Mouse (Mus musculus) lung, adult 2 months (tissue): ENCODE results near the gene 2310030G06Rik. TPM values are rescaled to one million over a fixed set of nuclear protein-coding genes. Genes with fewer than 3 reads are reported as not detected.

ENCODE experiments used
- DNase-seq: peaks from one replicate; pipeline ENCODE4 v3.0.0; 2022
- H3K4me1 ChIP-seq: fragments of 200-500 bp; 2 replicates; pipeline ENCODE4 v1.6.1; 2011; ENCODE audit warnings: low read length; ENCODE audit not compliant: control insufficient read depth, insufficient read depth
- H3K4me3 ChIP-seq: fragments of 200-500 bp; replicated peaks from 2 replicates; pipeline ENCODE3; 2011; ENCODE audit warnings: low read depth, mild to moderate bottlenecking, control low read depth, low read length; ENCODE audit errors: extremely low read depth
- CTCF ChIP-seq: fragments of 200-500 bp; IDR thresholded peaks from 2 replicates; pipeline ENCODE4 v1.5.1; 2011; ENCODE audit warnings: mild to moderate bottlenecking, low read length, control low read depth; ENCODE audit not compliant: insufficient read depth
- POLR2A ChIP-seq: fragments of 200-500 bp; IDR thresholded peaks from 2 replicates; pipeline ENCODE4 v1.6.1; 2011; ENCODE audit warnings: low read depth, mild to moderate bottlenecking, control low read depth, low read length, borderline replicate concordance; ENCODE audit errors: extremely low read depth
- WGBS: fragments of 180-500 bp; shearing (Covaris S2); methylation state at CpG from one replicate; pipeline ENCODE4 v1.1.7; 2018; 5-methylcytosine and 5-hydroxymethylcytosine counted together
- polyA plus RNA-seq: library from polyadenylated mRNA; depleted of rRNA; stranded (reverse); fragments of >200 nt; gene quantifications from 2 replicates; pipeline ENCODE4 v1.2.3, GENCODE M21; 2012

Gene 2310030G06Rik
- polyA plus RNA-seq, 1 experiment, result 23.5 TPM

- 2% methylated on average over 17 of the region's 17 CpGs for WGBS
- TF ChIP-seq CTCF (no peak), POLR2A (peak; percentile 81; the same call in 1 of the 2 replicates)
- Histone ChIP-seq H3K4me3 (peak overlapping the region; percentile 99), H3K4me1 (peaks cover 3% of the 10 kb centered on the region; the same call in 1 of the 2 replicates)
- DNase-seq, result no peak
Observed at GRCm38 (mm10) chr9:50767531-50768106, 21.3 kb upstream of the 2310030G06Rik start.

GRCm38 (mm10) chr9:50763331-50763730, 17.0 kb upstream of the 2310030G06Rik start:
- TF ChIP-seq POLR2A, result no peak
- TF ChIP-seq CTCF, result peak; percentile 53
- Histone ChIP-seq H3K4me1 (peaks cover 3% of the 10 kb centered on the region; the same call in 1 of the 2 replicates), H3K4me3 (no peak overlapping the region)
- DNase-seq, result no peak
- WGBS, result 63% methylated on average over 1 of the region's 1 CpGs

- DNase-seq, result no peak
- TF ChIP-seq CTCF (no peak), POLR2A (no peak)
- H3K4me3 ChIP-seq, result no peak overlapping the region
- 41% methylated on average over 6 of the region's 6 CpGs for WGBS
- H3K4me1 ChIP-seq, result no peaks in the 10 kb centered on the region; the same call in 1 of the 2 replicates
Observed at GRCm38 (mm10) chr9:50761520-50762243, 15.3 kb upstream of the 2310030G06Rik start.

- DNase-seq, result no peak
- no peak overlapping the region for H3K4me3 ChIP-seq
- WGBS, result 64% methylated on average over 5 of the region's 5 CpGs
- TF ChIP-seq CTCF (no peak), POLR2A (no peak)
- H3K4me1 ChIP-seq, result no peaks in the 10 kb centered on the region; the same call in 1 of the 2 replicates
Observed at GRCm38 (mm10) chr9:50756711-50757110, 10.4 kb upstream of the 2310030G06Rik start.

- 27% methylated on average over 7 of the region's 7 CpGs for WGBS
- peaks cover 3% of the 10 kb centered on the region; the same call in 1 of the 2 replicates for H3K4me1 ChIP-seq
- TF ChIP-seq CTCF (no peak), POLR2A (no peak)
- peak; percentile 26 for DNase-seq
- H3K4me3 ChIP-seq, result peak overlapping the region; percentile 84
Observed at GRCm38 (mm10) chr9:50753947-50754346, 7.6 kb upstream of the 2310030G06Rik start.

- 45% methylated on average over 17 of the region's 17 CpGs for WGBS
Observed at GRCm38 (mm10) chr9:50752784-50753615, 6.7 kb upstream of the 2310030G06Rik start.

GRCm38 (mm10) chr9:50752054-50752602, 5.8 kb upstream of the 2310030G06Rik start, which contains the start of gene Hspb2:
TSS of gene Hspb2 (minus strand) at chr9:50752354.
- TF ChIP-seq CTCF, result no peak
- TF ChIP-seq POLR2A, result peak; percentile 27; the same call in 1 of the 2 replicates
- peak; percentile 47 for DNase-seq
- peak within 1 kb of the TSS; percentile 84 for H3K4me3 ChIP-seq

More at GRCm38 (mm10) chr9:50752784-50753615, 6.7 kb upstream of the 2310030G06Rik start:
- H3K4me3 ChIP-seq, result peak overlapping the region; percentile 84
- peaks cover 3% of the 10 kb centered on the region; the same call in 1 of the 2 replicates for H3K4me1 ChIP-seq
- DNase-seq, result peak; percentile 81
- TF ChIP-seq CTCF, result no peak
- TF ChIP-seq POLR2A, result peak; percentile 88; the same call in 1 of the 2 replicates

GRCm38 (mm10) chr9:50751323-50751722, 5.0 kb upstream of the 2310030G06Rik start, which contains the start of gene Cryab:
TSS of gene Cryab (plus strand) at chr9:50751325.
- Histone ChIP-seq H3K4me1 (peaks cover 3% of the 10 kb centered on the region; the same call in 1 of the 2 replicates), H3K4me3 (peak within 1 kb of the TSS; percentile 54)
- DNase-seq, result peak; percentile 36
- WGBS, result 43% methylated on average over 22 of the region's 22 CpGs
- TF ChIP-seq CTCF (no peak), POLR2A (no peak)

More at GRCm38 (mm10) chr9:50752054-50752602, 5.8 kb upstream of the 2310030G06Rik start, which contains the start of gene Hspb2:
- peaks cover 3% of the 10 kb centered on the region; the same call in 1 of the 2 replicates for H3K4me1 ChIP-seq
- 41% methylated on average over 14 of the region's 14 CpGs for WGBS
